Comparison of ENCODE assay signal across 8 mouse cellular contexts in genomic region chr9:85779458-85779857, GRCm38 (mm10). TPM values are rescaled to one million over a fixed set of nuclear protein-coding genes. Genes with fewer than 3 reads are reported as not detected.
DNase-seq lines count a peak whose midpoint lies in the region; ATAC-seq lines count a peak whose summit lies in the region.

No protein-coding gene starts in this region.

- DNase-seq in heart, postnatal 10 days, result peak; percentile 22 to 25
- DNase-seq in heart, postnatal 36 days, result no peak
- peak; percentile 21 for DNase-seq in thymus, postnatal 0 days (ENCODE audit: low spot score)
- no peak for DNase-seq in thymus, postnatal 36 days
- DNase-seq in spleen, postnatal 4 days (ENCODE audit: low spot score in 2 of 2), result no peak
- no peak for DNase-seq in ovary, postnatal 14 days (ENCODE audit: low spot score)
- DNase-seq in gastrocnemius, postnatal 36 days, result no peak

- ATAC-seq in hematopoietic stem cell, adult 5-6 weeks (replicated peaks in 1 of 2; ENCODE audit: insufficient read depth in 1 of 2, low FRiP score in 2 of 2, low TSS enrichment in 1 of 2, low read depth in 1 of 2, poor library complexity in 2 of 2, severe bottlenecking in 2 of 2), result peak; percentile 46 to 64; a peak in 2 of 4 replicates

- intact Hi-C loops in heart, postnatal 10 days (cut with DNase I), result loop anchor here (1.0 to 5.0 kb wide), 2 partner anchors 672 to 793 kb away; partner anchors contain the start of genes Pgm3 and Rwdd2a
- intact Hi-C loops in heart, postnatal 36 days (cut with DNase I), result loop anchor here (1.0 to 10.0 kb wide), 2 partner anchors 670 to 805 kb away; no protein-coding TSS in a partner anchor
- intact Hi-C loops in gastrocnemius, postnatal 36 days (cut with DNase I), result loop anchor here (2.0 kb wide), 1 partner anchor 669 kb away; no protein-coding TSS in a partner anchor

RNA-seq across cellular contexts. Expression of gene Ibtk, which starts 30.3 kb away (rescaled TPM):
- total RNA-seq in heart, postnatal 10 days (2021), result 10 to 100 TPM; 35.4 to 41.7 TPM
- total RNA-seq in heart, postnatal 36 days (2021), result 10 to 100 TPM; 33.9 to 37.8 TPM
- 19.2 and 21.1 TPM in 2 replicates for polyA plus RNA-seq in thymus, postnatal 0 days (2015; fragmentation: Nextera tagmentation; extraction: Ambion mirVana)
- total RNA-seq in hematopoietic stem cell, adult 5-6 weeks (2017), result 79.8 and 102 TPM in 2 replicates
- total RNA-seq in gastrocnemius, postnatal 36 days (2021), result 10 to 100 TPM; 51.5 to 56.4 TPM

Comparison
In these comparisons a context has a peak if more than half of its experiments do, and no peak if none do; other contexts are left out.
1. DNase-seq: peak in heart, postnatal 10 days (2 of 2) and thymus, postnatal 0 days (single experiment); none in heart, postnatal 36 days (0 of 2), thymus, postnatal 36 days (0 of 2), spleen, postnatal 4 days (0 of 2), ovary, postnatal 14 days (single experiment) and gastrocnemius, postnatal 36 days (0 of 2).